Mouse (Mus musculus): ENCODE results near the gene Hoxc13.

- TF ChIP-seq USF1 (IDR thresholded peaks at IDR 0.05; ENCODE audit: low read depth), result no peak
- no peak for TF ChIP-seq POLR2A (IDR thresholded peaks at IDR 0.05; ENCODE audit: insufficient read length, low read depth)
- no peak for TF ChIP-seq TCF3 (IDR thresholded peaks at IDR 0.05; ENCODE audit: insufficient read length, low read depth)
- no peak for TF ChIP-seq MAX (IDR thresholded peaks at IDR 0.05; ENCODE audit: low read depth)
- TF ChIP-seq POLR2AphosphoS2 (IDR thresholded peaks at IDR 0.05; ENCODE audit: insufficient read length, low read depth), result no peak
- TF ChIP-seq E2F4 (IDR thresholded peaks at IDR 0.05; ENCODE audit: insufficient read depth), result no peak
- no peak for TF ChIP-seq TCF12 (IDR thresholded peaks at IDR 0.05; ENCODE audit: insufficient read depth, poor library complexity, severe bottlenecking)
- TF ChIP-seq SRF (IDR thresholded peaks at IDR 0.05; ENCODE audit: control insufficient read depth, insufficient read length, low read depth), result no peak
These were observed 6.2 kb downstream of the Hoxc13 start for GRCm38 (mm10) chr15:102927032-102927645.
